Mouse (Mus musculus) testis, adult 2 months (tissue): ENCODE measurements around the gene Gm21988.

Experiments
- CTCF ChIP-seq: fragments of 200-500 bp; IDR thresholded peaks from 2 replicates; pipeline ENCODE4 v1.5.1; 2012; ENCODE audit warnings: low read depth, mild to moderate bottlenecking, inconsistent platforms, low read length, moderate library complexity; ENCODE audit not compliant: control insufficient read depth, insufficient read depth, insufficient replicate concordance
- POLR2A ChIP-seq: fragments of 200-500 bp; IDR thresholded peaks from 2 replicates; pipeline ENCODE4 v1.6.1; 2012; ENCODE audit warnings: low read depth, mild to moderate bottlenecking, inconsistent platforms, low read length, moderate library complexity; ENCODE audit not compliant: control insufficient read depth

DNA sequence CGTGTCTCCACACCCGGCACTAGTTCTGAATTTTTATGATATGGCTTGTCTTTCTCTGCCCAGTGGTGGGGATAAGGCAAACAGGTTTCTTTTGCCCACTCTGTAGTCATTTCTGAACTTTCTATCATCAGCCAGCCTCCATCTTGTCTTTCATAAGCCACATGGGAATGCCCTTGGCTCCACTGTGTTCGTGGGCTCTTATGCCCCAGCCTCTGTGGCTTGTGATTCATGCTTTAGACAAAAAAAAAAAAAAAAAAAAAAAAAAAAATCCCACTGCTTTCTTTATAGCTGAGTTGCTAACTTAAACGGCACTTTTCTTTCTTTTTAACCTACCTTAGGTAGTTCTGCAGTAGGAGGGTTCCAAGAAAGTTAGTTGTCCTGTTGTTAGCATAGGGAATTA, 47.5 kb downstream of the Gm21988 start:
- TF ChIP-seq CTCF: no peak
- TF ChIP-seq POLR2A: no peak
